Mouse (Mus musculus) heart, adult 2 months (tissue): ENCODE results near the gene Nek2. TPM values are rescaled to one million over a fixed set of nuclear protein-coding genes. Genes with fewer than 3 reads are reported as not detected.

Experiments
- DNase-seq, 2 experiments: peaks; one replicate each; pipeline ENCODE4 v3.0.0; 2021
- H3K27ac ChIP-seq: fragments of 200-600 bp; 2 replicates; pipeline ENCODE4 v1.8.1; 2022
- H3K27me3 ChIP-seq: fragments of 200-500 bp; 2 replicates; pipeline ENCODE4 v1.6.1; 2012; ENCODE audit warnings: mild to moderate bottlenecking, low read length, inconsistent platforms, mixed read lengths; ENCODE audit not compliant: control insufficient read depth, insufficient read depth
- H3K36me3 ChIP-seq: fragments of 200-500 bp; 2 replicates; pipeline ENCODE4 v1.6.1; 2012; ENCODE audit warnings: low read length, inconsistent platforms; ENCODE audit not compliant: control insufficient read depth, insufficient read depth
- H3K4me1 ChIP-seq: fragments of 200-500 bp; 2 replicates; pipeline ENCODE4 v1.6.1; 2011; ENCODE audit warnings: low read length; ENCODE audit not compliant: control insufficient read depth, insufficient read depth
- H3K4me3 ChIP-seq: fragments of 200-600 bp; 2 replicates; pipeline ENCODE4 v1.8.1; 2022
- H3K79me2 ChIP-seq: fragments of 200-500 bp; replicated peaks from 2 replicates; pipeline ENCODE4 v1.6.1; 2012; ENCODE audit warnings: mild to moderate bottlenecking, inconsistent platforms, low read length, moderate library complexity, mixed read lengths; ENCODE audit not compliant: control insufficient read depth, insufficient read depth
- H3K9ac ChIP-seq: fragments of 200-500 bp; 2 replicates; pipeline ENCODE4 v1.6.1; 2012; ENCODE audit warnings: low read depth, mild to moderate bottlenecking, control low read depth, inconsistent platforms, low read length, mixed read lengths
- CTCF ChIP-seq: fragments of 200-600 bp; IDR thresholded peaks from 2 replicates; pipeline ENCODE4 v1.8.1; 2022; ENCODE audit warnings: antibody characterized with exemption, mild to moderate bottlenecking, moderate library complexity
- EP300 ChIP-seq: fragments of 200-500 bp; IDR thresholded peaks from 2 replicates; pipeline ENCODE4 v1.6.1; 2011; ENCODE audit warnings: low read depth, low read length, control low read depth; ENCODE audit not compliant: insufficient read depth
- POLR2A ChIP-seq: fragments of 200-500 bp; IDR thresholded peaks from 2 replicates; pipeline ENCODE4 v1.6.1; 2011; ENCODE audit warnings: mild to moderate bottlenecking, low read depth, low read length, control low read depth; ENCODE audit not compliant: insufficient read depth
- WGBS: fragments of 180-500 bp; shearing (Covaris S2); methylation state at CpG from one replicate; pipeline ENCODE4 v1.1.7; 2018; 5-methylcytosine and 5-hydroxymethylcytosine counted together
- intact Hi-C: fragments of 180-260 bp; cut with DNase I; formaldehyde crosslinking; loops from one replicate; pipeline ENCODE4 v1.15.1; 2025
- polyA plus RNA-seq: library from polyadenylated mRNA; depleted of rRNA; stranded (reverse); fragments of >200 nt; gene quantifications from 2 replicates; pipeline ENCODE4 v1.2.3, GENCODE M21; 2012
- total RNA-seq, 2 experiments: library from RNA; stranded (reverse); gene quantifications; 2 replicates each; pipeline ENCODE4 v1.2.3; 2021

The Nek2 gene
- total and polyA plus RNA-seq, 3 experiments = 0.09 to 0.47 (median 0.37) TPM

DNA sequence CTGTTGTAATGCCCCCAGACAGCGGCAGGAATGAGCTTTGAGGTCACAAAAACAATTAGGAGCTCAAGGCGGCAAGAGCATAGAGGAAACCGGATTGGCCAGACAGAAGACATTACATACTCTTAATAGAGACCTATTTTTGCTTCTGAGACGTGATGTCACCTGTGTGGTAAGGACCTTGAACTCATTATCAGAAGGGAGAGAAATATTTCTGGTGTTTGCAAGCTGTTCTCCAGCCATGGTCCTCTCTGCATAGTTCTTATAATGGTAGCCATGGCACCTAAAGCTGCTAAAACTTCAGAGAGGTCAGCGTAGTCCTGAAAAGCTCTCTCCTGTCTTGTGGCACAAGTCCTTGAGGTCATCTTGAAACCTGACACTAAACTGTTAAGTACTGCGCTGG lies 35.0 kb upstream of the Nek2 start:
- TF ChIP-seq POLR2A (no peak), CTCF (no peak), EP300 (no peak)
- intact Hi-C loops = no loop called here
- Histone ChIP-seq H3K27me3 (no peaks in the 10 kb centered on the region), H3K79me2 (no peaks in the 10 kb centered on the region), H3K9ac (no peak overlapping the region), H3K36me3 (no peaks in the 10 kb centered on the region), H3K4me1 (no peaks in the 10 kb centered on the region), H3K27ac (no peak overlapping the region), H3K4me3 (no peak overlapping the region)
- DNase-seq = no peak
- WGBS = 62% methylated on average over 6 of the region's 6 CpGs

DNA sequence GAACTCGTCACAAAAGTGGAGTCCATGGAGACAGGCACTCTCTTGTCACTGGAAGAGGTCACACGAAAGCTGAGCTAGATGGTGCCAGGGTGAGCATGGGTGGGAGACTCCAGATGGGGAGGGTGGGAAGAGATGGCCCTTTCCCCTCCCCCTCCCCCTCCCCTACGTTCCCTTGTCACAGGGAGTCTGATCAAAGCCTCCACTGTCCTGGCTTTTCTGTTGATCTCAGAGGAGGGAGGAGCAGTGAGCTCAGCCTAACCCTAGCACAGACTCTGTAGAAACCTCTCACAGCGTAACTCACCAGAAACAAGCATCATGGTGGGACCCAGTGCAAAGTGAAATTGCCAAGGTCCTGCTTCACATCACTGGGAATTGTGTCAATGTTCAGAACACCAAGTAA lies 33.9 kb upstream of the Nek2 start:
- Histone ChIP-seq H3K27ac (no peak overlapping the region), H3K4me3 (no peak overlapping the region), H3K4me1 (no peaks in the 10 kb centered on the region), H3K79me2 (no peaks in the 10 kb centered on the region), H3K27me3 (no peaks in the 10 kb centered on the region), H3K9ac (no peak overlapping the region), H3K36me3 (no peaks in the 10 kb centered on the region)
- intact Hi-C loops = no loop called here
- TF ChIP-seq CTCF = no peak
- no peak for TF ChIP-seq EP300
- TF ChIP-seq POLR2A = no peak
- DNase-seq = no peak
- 53% methylated on average over 4 of the region's 4 CpGs for WGBS

DNA sequence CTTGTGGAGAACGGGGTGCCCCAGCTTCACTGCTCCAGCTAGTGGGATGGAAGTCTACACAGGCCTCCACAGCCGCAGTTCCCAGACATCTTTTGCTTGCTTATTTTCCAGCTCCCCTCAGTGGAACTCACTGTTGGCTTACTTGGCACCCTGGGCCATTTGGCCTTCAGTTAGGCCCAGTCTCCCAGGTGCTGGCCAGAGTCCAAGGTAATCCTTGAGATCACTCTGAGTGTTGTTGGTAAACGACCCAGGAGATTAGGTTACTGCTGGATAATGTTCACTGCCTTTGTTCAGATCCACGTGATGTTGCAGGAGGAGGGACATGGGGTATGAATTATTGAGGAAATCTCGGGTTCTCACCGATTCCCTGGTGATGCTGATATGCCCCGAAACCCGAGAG lies 28.3 kb upstream of the Nek2 start:
- no peaks in the 10 kb centered on the region for H3K27me3 ChIP-seq
- no peaks in the 10 kb centered on the region; the same call in 1 of the 2 replicates for H3K4me1 ChIP-seq
- no peak for DNase-seq
- 76% methylated on average over 8 of the region's 8 CpGs for WGBS
- H3K36me3 ChIP-seq = no peaks in the 10 kb centered on the region
- no peak overlapping the region for H3K4me3 ChIP-seq
- intact Hi-C loops = no loop called here
- no peak for TF ChIP-seq CTCF
- TF ChIP-seq EP300 = no peak
- no peak for TF ChIP-seq POLR2A
- no peak overlapping the region for H3K9ac ChIP-seq
- no peak overlapping the region for H3K27ac ChIP-seq
- no peaks in the 10 kb centered on the region for H3K79me2 ChIP-seq

DNA sequence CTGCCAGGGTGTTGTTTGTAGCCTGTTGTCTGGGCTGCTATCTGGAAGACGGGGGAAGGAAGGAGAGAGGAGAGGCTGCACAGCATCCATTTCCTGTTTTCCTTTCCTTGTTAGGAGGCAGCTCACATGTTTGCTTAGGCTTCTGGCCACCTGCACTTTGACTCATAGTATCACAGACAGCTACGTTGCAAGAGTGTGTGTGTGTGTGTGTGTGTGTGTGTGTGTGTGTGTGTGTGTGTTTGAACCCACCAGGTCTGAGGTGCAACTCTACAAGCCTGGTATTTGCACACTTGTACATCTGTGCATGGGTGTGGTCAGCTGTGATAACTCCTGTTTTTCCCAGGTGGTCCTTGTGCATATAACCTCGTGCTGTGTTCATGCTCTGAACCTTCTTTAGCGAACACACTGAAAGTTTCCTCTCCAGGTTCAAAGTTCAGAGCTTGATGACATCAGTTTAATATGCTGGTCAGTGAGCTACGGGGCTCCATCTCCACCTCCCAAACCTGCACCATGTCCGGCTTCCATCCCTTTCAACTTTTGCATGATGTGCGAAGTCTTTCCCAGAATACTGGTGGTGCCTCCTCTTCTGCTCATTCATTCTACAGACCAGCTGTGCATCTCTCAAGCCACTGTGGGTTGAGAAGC lies 27.2 kb upstream of the Nek2 start:
- Histone ChIP-seq H3K36me3 (no peaks in the 10 kb centered on the region), H3K27ac (no peak overlapping the region), H3K79me2 (no peaks in the 10 kb centered on the region), H3K27me3 (no peaks in the 10 kb centered on the region), H3K4me3 (no peak overlapping the region), H3K4me1 (no peaks in the 10 kb centered on the region; the same call in 1 of the 2 replicates), H3K9ac (no peak overlapping the region)
- intact Hi-C loops = no loop called here
- WGBS = 70% methylated on average over 7 of the region's 7 CpGs
- TF ChIP-seq EP300 = no peak
- TF ChIP-seq POLR2A = no peak
- TF ChIP-seq CTCF = no peak
- peak in 1 of 2 experiments; percentile 22 for DNase-seq

DNA sequence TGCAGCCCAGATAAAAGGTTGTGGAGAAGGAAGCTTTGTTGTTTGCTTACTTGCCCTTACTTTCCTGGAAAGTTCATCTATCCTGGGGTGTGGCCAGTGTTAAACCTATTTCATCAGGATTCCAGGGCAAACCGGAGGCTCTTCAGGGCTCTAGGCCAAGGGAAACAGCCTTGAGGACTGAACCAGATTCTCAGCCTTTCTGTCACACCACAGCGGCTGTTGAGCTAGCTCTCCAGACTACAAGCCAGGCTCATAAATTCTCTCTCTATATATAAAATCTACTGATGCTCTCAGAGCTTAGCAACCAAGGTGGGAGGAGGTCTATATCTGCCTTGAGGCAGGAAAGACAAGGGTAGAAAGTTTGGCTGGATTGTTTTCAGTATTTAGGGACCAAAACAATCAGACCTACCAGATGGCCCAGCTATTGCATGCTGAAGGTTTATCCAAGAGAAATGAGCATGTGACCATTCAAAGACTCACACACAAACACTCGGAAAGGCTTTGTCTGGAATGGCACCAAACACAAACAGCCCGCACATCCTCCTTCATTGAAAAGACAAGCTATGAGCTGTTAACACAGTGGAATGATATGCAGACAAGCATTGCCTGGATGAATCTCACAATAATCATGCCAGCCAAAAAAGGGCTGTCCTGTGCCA lies 24.9 kb upstream of the Nek2 start:
- Histone ChIP-seq H3K27me3 (no peaks in the 10 kb centered on the region), H3K27ac (no peak overlapping the region), H3K79me2 (no peaks in the 10 kb centered on the region), H3K4me3 (no peak overlapping the region), H3K4me1 (no peaks in the 10 kb centered on the region; the same call in 1 of the 2 replicates), H3K36me3 (no peaks in the 10 kb centered on the region), H3K9ac (no peak overlapping the region)
- no peak for DNase-seq
- 48% methylated on average over 4 of the region's 4 CpGs for WGBS
- TF ChIP-seq EP300 = no peak
- TF ChIP-seq CTCF = no peak
- no peak for TF ChIP-seq POLR2A
- intact Hi-C loops = no loop called here

DNA sequence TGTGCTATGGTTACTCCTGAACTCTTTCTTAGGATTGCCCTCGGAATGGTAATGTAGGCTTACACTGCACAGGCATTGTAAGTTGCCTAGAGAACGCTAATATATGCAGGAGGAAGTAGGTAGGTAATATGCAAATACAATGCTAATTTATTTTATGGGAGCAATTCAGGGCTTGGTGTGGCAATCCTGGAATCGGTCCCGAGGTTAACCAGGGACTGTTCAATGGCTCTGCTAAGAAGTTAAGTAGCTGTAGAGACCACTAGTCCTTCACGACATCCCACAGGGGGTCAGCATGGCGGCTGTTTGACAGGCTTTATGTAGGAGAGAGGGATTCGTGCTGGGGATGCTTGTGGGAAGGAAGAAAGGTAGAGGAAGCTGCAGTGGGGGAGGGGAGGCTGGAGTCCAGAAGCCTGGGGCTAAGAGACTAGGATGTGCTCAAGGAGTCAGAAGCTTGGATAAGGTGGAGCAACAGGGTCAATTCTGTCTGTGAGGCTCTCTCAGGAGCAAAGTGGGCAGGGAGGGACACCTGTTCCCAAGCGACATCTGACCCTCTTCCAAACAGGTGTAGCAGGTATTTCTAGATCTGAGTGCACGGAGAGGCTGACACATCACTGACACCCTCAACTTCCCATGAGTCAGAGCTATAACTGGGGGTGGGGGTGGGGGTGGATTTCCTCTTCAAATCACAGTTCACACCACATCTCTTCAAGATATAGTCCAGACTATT lies 19.0 kb upstream of the Nek2 start:
- intact Hi-C loops = no loop called here
- H3K4me1 ChIP-seq = no peaks in the 10 kb centered on the region

More for the DNA sequence above, 19.0 kb upstream of the Nek2 start:
- no peaks in the 10 kb centered on the region for H3K79me2 ChIP-seq
- H3K27me3 ChIP-seq = no peaks in the 10 kb centered on the region
- TF ChIP-seq CTCF = no peak
- no peak for TF ChIP-seq EP300
- H3K27ac ChIP-seq = no peak overlapping the region
- DNase-seq = no peak
- no peak overlapping the region for H3K4me3 ChIP-seq
- H3K9ac ChIP-seq = no peak overlapping the region
- no peaks in the 10 kb centered on the region for H3K36me3 ChIP-seq
- WGBS = 71% methylated on average over 9 of the region's 9 CpGs
